Mouse (Mus musculus) left cerebral cortex, adult 9 months (tissue): ENCODE data around the gene Rad54l.

ENCODE experiments used
- DNase-seq, 2 experiments: peaks; one replicate each; pipeline ENCODE4 v3.0.0; 2022; ENCODE audit warnings: low spot score in 2 of 2

The Rad54l gene

GRCm38 (mm10) chr4:116074145-116074675 lies 49.3 kb downstream of the Rad54l start:
- DNase-seq = peak in 1 of 2 experiments; percentile 16

GRCm38 (mm10) chr4:116073146-116073545 lies 50.3 kb downstream of the Rad54l start:
- no peak for DNase-seq

GRCm38 (mm10) chr4:116070116-116070515 lies 53.4 kb downstream of the Rad54l start:
- no peak for DNase-seq

- DNase-seq = no peak
Measured at GRCm38 (mm10) chr4:116063855-116064254, 59.6 kb downstream of the Rad54l start.

- DNase-seq = no peak
Measured at GRCm38 (mm10) chr4:116059012-116059726, 64.3 kb downstream of the Rad54l start.

GRCm38 (mm10) chr4:116057559-116057958 lies 65.9 kb downstream of the Rad54l start:
- DNase-seq = no peak

GRCm38 (mm10) chr4:116053399-116053961 lies 70.0 kb downstream of the Rad54l start, which contains the start of gene Nsun4:
TSS of gene Nsun4 (minus strand) at chr4:116053876.
- peak; percentile 81 to 92 for DNase-seq

- DNase-seq = no peak
Measured at GRCm38 (mm10) chr4:116052526-116053293, 70.8 kb downstream of the Rad54l start.

- no peak for DNase-seq
Measured at GRCm38 (mm10) chr4:116049211-116049610, 74.3 kb downstream of the Rad54l start.

- no peak for DNase-seq
Measured at GRCm38 (mm10) chr4:116048130-116048920, 75.2 kb downstream of the Rad54l start.

- DNase-seq = no peak
Measured at GRCm38 (mm10) chr4:116047681-116048080, 75.8 kb downstream of the Rad54l start.

- DNase-seq = no peak
Measured at GRCm38 (mm10) chr4:116046604-116047003, 76.9 kb downstream of the Rad54l start.
